Mouse (Mus musculus) neural tube, embryonic 14.5 days (tissue): ENCODE data around the gene Zfp764. TPM values are rescaled to one million over a fixed set of nuclear protein-coding genes. Genes with fewer than 3 reads are reported as not detected.

Experiments
- ATAC-seq: fragments of 200-750 bp; cut with Nextera tagmentation; 2 replicates; pipeline ENCODE4 v1.8.0; 2017; ENCODE audit warnings: low read depth, mild to moderate bottlenecking, moderate TSS enrichment, moderate library complexity
- H3K27ac ChIP-seq: fragments of 300-500 bp; sonication (generic); 2 replicates; pipeline ENCODE4 v1.5.1; 2014; ENCODE audit warnings: low read depth, mild to moderate bottlenecking, control low read depth, low read length, moderate library complexity, mixed read lengths
- H3K27me3 ChIP-seq: fragments of 300-500 bp; sonication (generic); 2 replicates; pipeline ENCODE4 v1.6.1; 2014; ENCODE audit warnings: low read length; ENCODE audit not compliant: control insufficient read depth, insufficient read depth
- H3K36me3 ChIP-seq: fragments of 300-500 bp; sonication (generic); 2 replicates; pipeline ENCODE4 v1.6.1; 2014; ENCODE audit warnings: low read length, mixed read lengths; ENCODE audit not compliant: control insufficient read depth, insufficient read depth
- H3K4me1 ChIP-seq: fragments of 300-500 bp; sonication (generic); 2 replicates; pipeline ENCODE4 v1.6.1; 2014; ENCODE audit warnings: low read length; ENCODE audit not compliant: control insufficient read depth, insufficient read depth
- H3K4me2 ChIP-seq: fragments of 300-500 bp; sonication (generic); 2 replicates; pipeline ENCODE4 v1.6.1; 2014; ENCODE audit warnings: mild to moderate bottlenecking, low read depth, low read length, control low read depth
- H3K4me3 ChIP-seq: fragments of 300-500 bp; sonication (generic); 2 replicates; pipeline ENCODE4 v1.5.1; 2014; ENCODE audit warnings: low read depth, low read length, control low read depth, mixed read lengths
- H3K9ac ChIP-seq: fragments of 300-500 bp; sonication (generic); replicated peaks from 2 replicates; pipeline ENCODE4 v1.6.1; 2014; ENCODE audit warnings: low read depth, mild to moderate bottlenecking, control low read depth, low read length, mixed read lengths
- H3K9me3 ChIP-seq: fragments of 300-500 bp; sonication (generic); 2 replicates; pipeline ENCODE4 v1.6.1; 2016; ENCODE audit warnings: low read length; ENCODE audit not compliant: control insufficient read depth
- WGBS: fragments of 180-500 bp; shearing (Covaris S2); extraction: QIAGEN DNeasy Blood & Tissue Kit; methylation state at CpG from one replicate; pipeline ENCODE4 v1.1.7; 2014; 5-methylcytosine and 5-hydroxymethylcytosine counted together
- polyA plus RNA-seq: library from polyadenylated mRNA; unstranded; fragments of >200 nt; fragmentation: Nextera tagmentation; extraction: Ambion mirVana; gene quantifications from 2 replicates; pipeline ENCODE4 v1.2.1, GENCODE M21; 2014

Zfp764 gene
- polyA plus RNA-seq, 1 experiment from 2014 or later, result 5.5 TPM

- H3K27ac ChIP-seq, result no peak overlapping the region
- 80% methylated on average over 4 of the region's 4 CpGs for WGBS
- H3K9ac ChIP-seq, result no peak overlapping the region
These were observed 46.4 kb downstream of the Zfp764 start for GRCm38 (mm10) chr7:127360265-127360664.

GRCm38 (mm10) chr7:127358472-127358871, 48.1 kb downstream of the Zfp764 start:
- Histone ChIP-seq H3K36me3 (no peaks in the 10 kb centered on the region), H3K9me3 (no peaks in the 10 kb centered on the region), H3K9ac (no peak overlapping the region), H3K27ac (no peak overlapping the region), H3K4me2 (no peak overlapping the region), H3K4me1 (peaks cover 3% of the 10 kb centered on the region; the same call in 1 of the 2 replicates), H3K4me3 (no peak overlapping the region), H3K27me3 (no peaks in the 10 kb centered on the region)
- WGBS, result 73% methylated on average over 4 of the region's 4 CpGs
- ATAC-seq, result no peak

More at GRCm38 (mm10) chr7:127360265-127360664, 46.4 kb downstream of the Zfp764 start:
- Histone ChIP-seq H3K9me3 (no peaks in the 10 kb centered on the region), H3K36me3 (no peaks in the 10 kb centered on the region), H3K4me2 (no peak overlapping the region), H3K4me1 (peaks cover 6% of the 10 kb centered on the region; the same call in 1 of the 2 replicates), H3K4me3 (no peak overlapping the region), H3K27me3 (no peaks in the 10 kb centered on the region)
- no peak for ATAC-seq

GRCm38 (mm10) chr7:127357871-127358270, 48.8 kb downstream of the Zfp764 start:
- Histone ChIP-seq H3K27ac (no peak overlapping the region), H3K9ac (no peak overlapping the region), H3K4me3 (no peak overlapping the region), H3K9me3 (no peaks in the 10 kb centered on the region), H3K4me2 (no peak overlapping the region), H3K27me3 (no peaks in the 10 kb centered on the region), H3K36me3 (no peaks in the 10 kb centered on the region), H3K4me1 (no peaks in the 10 kb centered on the region)
- WGBS, result 63% methylated on average over 2 of the region's 2 CpGs
- no peak for ATAC-seq

GRCm38 (mm10) chr7:127355796-127356195, 50.8 kb downstream of the Zfp764 start:
- Histone ChIP-seq H3K4me2 (no peak overlapping the region), H3K9ac (no peak overlapping the region), H3K4me3 (no peak overlapping the region), H3K4me1 (no peaks in the 10 kb centered on the region), H3K36me3 (no peaks in the 10 kb centered on the region), H3K9me3 (no peaks in the 10 kb centered on the region), H3K27me3 (no peaks in the 10 kb centered on the region), H3K27ac (no peak overlapping the region)
- ATAC-seq, result no peak
- 66% methylated on average over 3 of the region's 3 CpGs for WGBS

Other genes with a start within 250 kb of the Zfp764 start
- 58.1 and 71.9 TPM in 2 replicates for gene Cd2bp2, start 210.8 kb downstream of the Zfp764 start, polyA plus RNA-seq
- gene Tbc1d10b, start 198.4 kb downstream of the Zfp764 start, polyA plus RNA-seq, result 28.5 and 29.4 TPM in 2 replicates
- 8.5 and 12.5 TPM in 2 replicates for gene Mylpf, start 197.9 kb downstream of the Zfp764 start, polyA plus RNA-seq
- 21.5 and 24.0 TPM in 2 replicates for gene Zfp553, start 173.8 kb downstream of the Zfp764 start, polyA plus RNA-seq
- gene Sept1, start 173.7 kb downstream of the Zfp764 start, polyA plus RNA-seq, result 7.2 and 9.1 TPM in 2 replicates
- 68.1 and 68.8 TPM in 2 replicates for gene Zfp771, start 162.5 kb downstream of the Zfp764 start, polyA plus RNA-seq
- gene Dctpp1, start 146.1 kb downstream of the Zfp764 start, polyA plus RNA-seq, result 109 and 138 TPM in 2 replicates
- 77.7 and 78.9 TPM in 2 replicates for gene Sephs2, start 132.8 kb downstream of the Zfp764 start, polyA plus RNA-seq
- 0.09 and 0.17 TPM in 2 replicates for gene Itgal, start 110.6 kb downstream of the Zfp764 start, polyA plus RNA-seq
- 3.3 and 6.0 TPM in 2 replicates for gene Zfp768, start 61.2 kb downstream of the Zfp764 start, polyA plus RNA-seq
- gene Zfp747, start 30.8 kb downstream of the Zfp764 start, polyA plus RNA-seq, result 8.4 and 9.1 TPM in 2 replicates
- gene 9130019O22Rik, start 19.7 kb downstream of the Zfp764 start, polyA plus RNA-seq, result 5.6 and 6.7 TPM in 2 replicates
- gene E430018J23Rik, start 13.2 kb downstream of the Zfp764 start, polyA plus RNA-seq, result 6.0 and 7.8 TPM in 2 replicates
- 35.7 and 37.2 TPM in 2 replicates for gene Zfp688, start 15.2 kb upstream of the Zfp764 start, polyA plus RNA-seq
- 16.1 and 18.2 TPM in 2 replicates for gene Zfp689, start 42.3 kb upstream of the Zfp764 start, polyA plus RNA-seq
- 35.8 and 38.8 TPM in 2 replicates for gene Prr14, start 52.8 kb upstream of the Zfp764 start, polyA plus RNA-seq
- gene Fbrs, start 72.4 kb upstream of the Zfp764 start, polyA plus RNA-seq, result 15.5 TPM in 2 replicates
- 53.0 and 66.7 TPM in 2 replicates for gene Srcap, start 105.2 kb upstream of the Zfp764 start, polyA plus RNA-seq
- 18.3 and 19.7 TPM in 2 replicates for gene Gm42715, start 112.8 kb upstream of the Zfp764 start, polyA plus RNA-seq
- 7.2 TPM in 2 replicates for gene Tmem265, start 154.6 kb upstream of the Zfp764 start, polyA plus RNA-seq
- 62.1 and 69.6 TPM in 2 replicates for gene Phkg2, start 166.5 kb upstream of the Zfp764 start, polyA plus RNA-seq
- gene Ccdc189, start 181.8 kb upstream of the Zfp764 start, polyA plus RNA-seq, result 7.8 and 10.6 TPM in 2 replicates
- 31.2 and 39.6 TPM in 2 replicates for gene Rnf40, start 181.9 kb upstream of the Zfp764 start, polyA plus RNA-seq
- 20.4 and 25.3 TPM in 2 replicates for gene Zfp629, start 209.0 kb upstream of the Zfp764 start, polyA plus RNA-seq